Mouse (Mus musculus): ENCODE results near the gene Dmc1.

The Dmc1 gene

DNA sequence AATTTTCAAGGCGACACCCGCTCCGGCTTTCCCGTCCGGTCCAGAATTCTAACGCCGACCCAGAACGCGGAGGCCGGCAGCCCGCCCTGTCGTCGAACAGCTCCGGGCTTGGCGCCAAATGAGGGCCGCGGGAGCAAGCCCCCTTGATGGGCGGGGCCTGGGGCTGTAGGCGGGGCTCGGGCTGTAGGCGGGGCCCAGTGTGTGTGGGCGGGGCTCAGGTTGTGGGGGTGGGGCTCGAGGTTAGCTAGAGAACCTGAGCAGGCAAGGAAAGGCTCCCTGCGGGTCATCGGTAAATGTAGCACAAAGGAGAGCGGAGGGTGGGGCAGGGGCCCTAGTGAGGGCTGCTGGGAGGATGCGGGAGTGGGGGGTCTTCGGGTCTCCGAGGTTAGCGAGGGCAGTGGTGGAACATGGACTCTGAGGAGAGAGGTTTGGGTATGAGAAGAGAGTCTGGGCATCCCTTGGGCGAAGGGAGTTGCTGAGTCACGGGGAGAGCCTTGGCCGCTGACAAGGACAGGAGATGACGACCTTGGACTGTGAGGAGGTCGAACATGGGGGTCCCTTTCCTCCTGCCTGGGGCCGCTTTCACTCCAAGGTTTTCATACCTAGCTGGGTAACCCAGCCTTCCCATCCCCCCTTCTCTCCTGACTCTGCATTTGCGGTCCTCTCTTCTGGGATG is at the start of gene Dmc1:
Gene Dmc1 (minus strand): TSS at position 120 of the 676 bp plus-strand sequence.
- in situ Hi-C loops (cut with MboI, MseI): no loop called here

DNA sequence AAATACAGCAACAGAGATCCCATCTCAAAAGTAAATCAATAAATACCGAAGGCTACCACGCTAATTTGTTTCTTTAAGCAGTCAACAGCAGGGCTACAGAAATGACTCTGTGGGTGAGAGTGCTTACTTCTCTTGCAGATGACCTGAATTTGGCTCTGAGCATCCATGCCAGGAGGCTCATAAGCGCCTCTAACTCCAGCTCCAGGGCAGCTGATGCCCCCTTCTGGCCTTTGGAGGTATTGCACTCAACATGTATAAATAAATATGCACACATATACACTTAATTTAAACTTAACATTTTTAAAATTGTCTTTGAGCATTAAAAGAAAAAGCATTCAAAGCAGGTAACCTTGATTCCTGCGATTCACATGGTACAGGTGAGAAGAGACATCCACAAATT is 46.6 kb upstream of the Dmc1 start:
- in situ Hi-C loops (cut with MboI, MseI): no loop called here

DNA sequence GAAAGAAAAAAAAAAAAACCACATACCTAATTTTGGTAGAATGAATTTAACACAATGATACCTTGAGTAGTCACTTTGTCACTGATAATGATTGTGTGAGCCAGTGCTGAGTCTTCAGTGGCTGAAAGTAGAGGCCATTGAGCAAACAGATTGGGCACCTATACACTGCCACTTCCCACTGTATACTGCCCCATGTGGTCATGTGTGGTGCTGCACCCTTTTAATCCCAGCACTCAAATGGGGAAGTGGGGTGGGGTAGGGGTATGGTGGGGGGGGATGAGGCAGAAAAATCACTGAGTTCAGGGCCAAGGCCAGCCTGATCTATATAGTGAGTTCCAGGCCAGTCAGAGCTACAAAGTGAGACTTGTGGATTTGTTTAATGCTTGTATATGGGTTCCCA is 45.7 kb upstream of the Dmc1 start:
- in situ Hi-C loops (cut with MboI, MseI): no loop called here

DNA sequence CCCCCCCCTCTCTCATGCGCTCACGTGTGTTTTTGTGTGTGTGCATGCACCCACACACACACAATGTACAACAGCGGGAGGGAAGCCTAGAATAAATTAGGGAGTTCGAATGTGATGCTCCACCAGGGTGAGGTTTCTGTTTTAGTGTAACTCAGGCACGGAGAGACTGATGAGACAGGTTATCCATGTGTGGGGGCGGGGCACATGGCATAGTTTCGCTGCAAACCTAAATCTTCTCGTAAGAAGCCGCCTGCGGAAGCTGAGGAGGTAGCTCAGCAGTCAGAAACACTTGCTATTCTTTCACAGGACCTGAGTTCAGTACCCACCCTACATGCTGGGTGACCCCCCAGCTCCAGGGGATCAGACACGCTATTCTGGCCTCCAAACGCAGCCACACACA is 43.2 kb upstream of the Dmc1 start:
- in situ Hi-C loops (cut with MboI, MseI): no loop called here

DNA sequence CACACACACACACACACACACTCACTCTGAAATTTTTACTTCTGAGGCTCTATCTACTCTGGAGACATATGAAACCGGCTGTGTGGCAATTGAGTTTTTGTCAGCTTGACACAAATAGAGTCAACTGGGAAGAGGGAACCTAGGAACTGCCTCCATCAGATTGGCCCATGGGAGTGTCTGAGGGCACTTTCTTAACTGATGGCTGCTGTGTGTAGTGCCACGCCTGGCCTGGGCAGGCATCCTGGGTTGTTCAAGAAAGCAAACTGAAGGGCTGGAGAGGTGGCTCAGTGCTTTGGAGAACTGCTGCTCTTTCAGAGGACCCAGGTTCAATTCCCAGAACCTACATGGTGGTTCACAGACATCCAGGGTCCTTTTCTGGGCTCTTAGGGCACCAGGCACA is 40.6 kb upstream of the Dmc1 start:
- in situ Hi-C loops (cut with MboI, MseI): no loop called here

DNA sequence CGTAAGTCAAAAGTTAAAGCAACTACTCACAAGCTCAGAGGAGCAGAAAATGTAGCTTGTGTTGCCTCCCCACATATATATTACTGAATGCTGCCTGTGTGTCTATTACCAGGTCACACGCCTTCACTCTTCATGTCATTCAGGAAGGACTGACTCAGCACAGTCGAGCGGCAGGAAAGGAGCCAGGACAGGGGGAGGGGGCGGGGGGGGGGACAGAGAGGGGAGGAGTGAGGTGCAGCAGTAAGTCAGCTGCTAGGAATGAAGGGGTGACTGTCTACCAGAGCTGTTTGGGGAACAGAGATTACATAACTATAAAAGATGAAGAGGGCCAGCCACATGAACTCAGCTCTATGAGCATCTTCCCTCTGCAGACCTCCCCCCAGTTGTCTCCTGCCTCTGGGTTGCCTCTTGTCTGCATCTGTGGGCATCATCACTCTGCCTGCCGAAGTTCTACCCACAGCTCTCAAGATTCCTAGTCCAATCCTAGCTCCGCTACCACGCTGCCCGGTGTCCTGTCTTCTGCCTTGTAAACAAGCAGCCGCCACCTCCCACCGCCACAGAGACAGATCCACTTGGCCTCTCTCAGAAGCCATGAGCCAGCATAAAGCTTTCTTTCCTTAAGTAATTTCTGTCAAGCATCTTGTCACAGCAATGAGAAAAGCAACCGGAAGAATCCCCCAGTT is 36.4 kb upstream of the Dmc1 start:
- in situ Hi-C loops (cut with MboI, MseI): no loop called here

DNA sequence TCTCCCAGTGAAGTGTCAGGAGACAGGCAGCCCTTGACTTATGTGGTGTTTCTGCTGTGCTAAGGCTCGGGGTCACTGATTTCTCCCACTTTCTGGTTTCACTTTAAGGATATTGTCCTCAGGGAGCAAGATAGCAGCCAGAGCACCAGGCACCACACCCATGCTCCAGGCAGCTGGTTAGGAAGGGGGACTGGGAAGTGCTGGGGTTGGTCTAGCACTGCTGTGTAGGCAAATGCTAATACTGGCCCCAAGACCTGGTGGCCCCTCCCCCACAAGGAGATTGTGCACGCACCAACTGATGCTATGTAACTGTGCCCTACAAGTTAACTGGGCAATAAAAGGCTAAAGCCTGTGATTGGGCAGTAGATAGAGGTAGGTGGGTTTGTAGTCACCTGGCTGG is 25.6 kb upstream of the Dmc1 start:
- in situ Hi-C loops (cut with MboI, MseI): no loop called here

DNA sequence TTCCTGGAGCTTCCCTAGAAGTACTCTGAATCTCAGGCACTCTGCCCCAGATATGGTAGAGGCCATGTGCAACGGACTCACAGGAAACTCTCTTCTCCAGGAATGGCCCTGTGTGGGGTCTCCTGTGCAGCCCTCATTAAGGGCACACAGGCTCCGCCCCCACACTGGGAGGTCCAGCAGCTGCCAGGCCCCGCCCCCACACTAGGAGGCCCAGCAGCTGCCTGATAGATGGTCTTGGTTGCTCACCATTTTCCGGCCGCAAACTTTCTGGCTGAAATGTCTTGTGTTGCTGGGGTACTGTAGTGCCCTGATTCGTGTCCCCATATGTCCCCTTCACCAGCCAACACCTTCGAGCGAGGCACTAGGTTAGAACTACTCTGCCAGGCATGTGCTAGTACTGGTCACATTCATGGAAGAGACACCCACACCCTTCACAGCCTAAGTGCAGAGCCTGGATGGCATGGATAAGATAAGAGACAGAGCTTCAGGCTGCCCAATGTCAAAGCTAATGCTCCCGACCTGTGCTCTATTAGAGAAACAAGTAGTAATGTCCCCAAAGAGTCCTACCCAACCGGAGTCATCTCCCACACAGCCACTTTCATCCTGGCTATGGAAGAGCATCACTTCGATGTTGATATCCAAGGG is 15.0 kb upstream of the Dmc1 start:
- in situ Hi-C loops (cut with MboI, MseI): no loop called here

DNA sequence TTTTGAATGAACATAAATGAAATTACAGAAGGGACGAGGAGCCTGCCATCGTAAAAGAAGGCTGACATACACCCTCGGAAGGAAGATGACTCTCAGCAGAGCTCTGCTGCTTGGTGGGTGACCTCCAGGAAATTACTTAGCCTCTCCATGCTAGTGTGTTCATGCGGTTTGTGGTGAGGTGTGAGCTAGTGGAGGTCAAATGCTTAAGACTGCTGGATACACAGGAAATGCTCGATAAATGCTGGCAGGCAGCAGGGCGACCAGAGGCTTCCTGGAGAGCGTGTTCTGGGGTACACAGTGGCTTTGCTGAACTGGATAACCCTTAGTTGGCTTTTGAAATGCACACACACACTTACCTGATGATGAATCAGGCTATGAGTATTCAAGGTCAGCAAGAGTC is 13.5 kb upstream of the Dmc1 start:
- in situ Hi-C loops (cut with MboI, MseI): no loop called here

DNA sequence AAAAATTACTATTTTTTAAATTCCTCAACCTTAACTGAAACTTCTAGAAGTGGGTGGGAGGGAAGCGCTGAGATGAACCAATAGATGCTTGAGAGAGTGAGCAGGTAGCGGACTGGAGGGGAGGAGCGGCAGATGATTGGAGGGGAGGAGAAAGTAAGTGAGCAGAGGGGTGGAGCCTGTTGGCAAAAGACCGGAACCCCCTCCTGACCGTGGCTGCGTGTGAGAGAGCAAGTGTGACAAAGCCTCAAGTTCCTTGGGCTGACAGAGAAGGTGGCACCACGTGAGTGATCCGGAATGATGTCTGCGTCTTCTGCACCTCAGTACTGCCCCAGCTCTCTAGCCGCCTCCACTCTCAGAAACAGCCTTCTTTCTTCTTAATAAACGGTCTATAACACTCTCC is 12.2 kb upstream of the Dmc1 start:
- in situ Hi-C loops (cut with MboI, MseI): no loop called here

DNA sequence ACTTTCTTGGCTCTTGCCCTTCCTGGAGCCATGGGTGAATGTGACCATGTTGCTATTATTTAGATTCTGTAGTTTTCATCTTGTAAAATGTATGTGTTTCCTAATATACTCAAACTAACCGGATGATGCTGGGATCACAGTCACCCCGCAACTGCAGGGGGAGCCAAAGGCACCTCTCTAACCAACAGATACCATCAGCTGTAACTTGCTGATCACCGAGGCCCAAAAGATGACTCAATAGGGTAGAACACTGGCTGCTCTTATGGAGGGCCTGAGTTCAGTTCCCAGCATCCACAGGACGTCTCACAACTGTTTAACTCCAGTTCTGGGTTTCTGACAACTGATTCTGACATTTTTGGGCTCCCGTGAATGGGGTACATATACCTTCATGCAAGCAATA is 11.8 kb upstream of the Dmc1 start:
- in situ Hi-C loops (cut with MboI, MseI): no loop called here

DNA sequence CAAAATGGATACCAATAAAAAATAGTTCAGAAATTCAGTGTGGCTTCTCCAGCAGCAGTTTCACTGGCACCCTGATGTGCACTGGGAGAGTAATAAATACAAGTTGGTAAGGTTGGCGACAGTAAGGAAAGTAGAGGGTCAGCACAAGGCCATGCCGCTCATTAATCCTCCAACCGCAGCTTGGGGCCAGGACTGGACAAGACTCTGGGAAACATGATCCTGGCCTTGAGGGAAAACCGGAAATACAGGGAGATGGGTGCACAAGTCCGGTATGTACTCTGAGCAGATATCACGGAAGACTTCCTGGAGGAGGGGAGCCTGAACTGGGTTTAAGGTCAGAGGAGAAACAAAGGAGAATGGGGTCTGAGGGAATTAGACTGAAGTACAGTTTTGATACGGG is 10.6 kb upstream of the Dmc1 start:
- in situ Hi-C loops (cut with MboI, MseI): no loop called here

DNA sequence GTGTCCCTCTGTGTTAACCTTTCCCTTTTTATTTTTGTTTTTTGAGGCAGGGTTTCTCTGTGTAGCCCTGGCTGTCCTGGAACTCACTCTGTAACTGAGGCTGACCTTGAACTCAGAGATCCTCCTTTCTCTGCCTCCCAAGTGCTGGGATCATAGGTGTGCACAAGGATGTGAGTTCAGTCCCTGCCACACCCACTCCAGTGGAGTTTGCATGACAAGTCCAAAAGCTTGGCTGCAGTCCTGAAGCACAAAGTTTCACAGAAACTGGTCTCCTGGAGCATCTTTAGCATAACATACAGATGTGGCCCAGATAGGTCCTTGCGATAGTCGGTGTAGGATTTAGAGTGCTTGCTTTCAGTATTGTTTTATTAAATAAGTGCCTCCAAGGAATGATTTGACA is 4.3 kb upstream of the Dmc1 start:
- in situ Hi-C loops (cut with MboI, MseI): no loop called here

DNA sequence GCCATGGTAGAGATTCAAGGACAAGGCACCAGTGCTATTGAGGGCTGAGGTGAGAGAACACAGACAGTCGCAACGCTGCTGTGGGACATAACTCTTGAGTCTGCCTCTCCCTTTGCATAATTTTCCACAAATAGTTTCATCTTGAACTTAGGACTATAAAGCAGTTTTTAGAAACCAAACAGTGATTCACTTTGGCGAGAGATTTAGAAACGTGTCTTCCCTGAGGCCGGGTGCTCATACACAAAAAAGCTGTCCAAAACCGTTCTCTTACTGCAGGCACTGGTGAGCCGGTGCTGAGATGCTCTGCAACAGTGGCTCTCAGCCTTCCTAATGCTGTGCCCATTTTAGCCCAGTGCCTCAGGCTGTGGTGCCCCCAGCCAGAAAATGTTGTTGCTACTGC is 3.3 kb upstream of the Dmc1 start:
- in situ Hi-C loops (cut with MboI, MseI): no loop called here

DNA sequence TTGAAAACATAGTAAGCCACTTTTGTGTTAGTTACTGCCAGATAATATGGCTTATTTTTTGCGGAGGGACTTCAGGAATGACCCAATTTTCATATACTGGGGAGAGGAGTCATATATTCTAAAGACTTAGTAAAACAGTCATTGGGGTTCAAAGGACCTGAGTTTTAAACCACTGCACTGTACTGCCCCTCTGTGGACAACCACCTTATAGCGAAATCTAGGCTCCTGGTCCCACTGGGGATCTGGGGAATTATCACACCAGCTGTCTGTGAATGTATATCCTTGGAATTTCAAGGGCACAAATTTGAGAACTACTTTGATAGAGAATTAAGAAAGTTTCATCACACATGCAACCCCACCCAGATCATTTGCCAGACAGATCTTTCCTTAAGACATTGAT is 2.8 kb upstream of the Dmc1 start:
- in situ Hi-C loops (cut with MboI, MseI): no loop called here

DNA sequence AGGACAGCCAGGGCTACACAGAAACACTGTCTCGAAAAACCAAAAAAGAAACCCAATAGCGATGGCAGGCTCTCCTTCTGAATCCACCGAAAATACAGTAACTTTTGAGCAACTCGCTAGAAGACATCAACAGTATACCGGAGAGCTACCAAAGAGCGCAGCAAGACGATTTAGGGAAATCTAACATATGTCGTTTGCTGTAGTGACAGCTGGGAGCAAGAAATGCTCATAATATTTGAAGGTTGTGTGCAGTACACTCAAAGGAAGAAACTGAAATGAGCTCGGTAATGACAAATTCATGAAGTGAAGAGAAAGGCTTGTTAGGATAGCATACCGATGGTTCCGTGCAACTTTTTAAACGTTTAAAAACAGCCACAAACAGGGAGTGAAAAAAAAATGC is 1.3 kb upstream of the Dmc1 start:
- in situ Hi-C loops (cut with MboI, MseI): no loop called here

DNA sequence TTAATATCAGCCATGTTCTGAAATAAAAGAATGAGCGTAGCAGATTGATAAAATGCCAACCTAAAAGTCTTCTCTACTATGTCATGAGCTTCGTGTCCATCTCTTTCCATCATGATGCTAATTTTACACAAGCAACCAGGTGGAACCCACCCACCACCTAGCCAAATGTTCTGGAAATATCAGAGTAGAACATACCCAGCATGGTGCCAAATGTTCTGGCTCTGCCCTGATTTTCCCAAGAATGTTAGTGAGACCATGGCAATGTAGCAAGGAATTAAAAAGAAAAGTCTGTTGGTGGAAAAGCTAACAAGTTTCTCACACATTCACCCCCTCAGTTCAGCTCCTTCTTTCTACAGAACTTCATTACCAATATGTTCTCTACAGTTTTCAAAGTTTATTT is 4.7 kb downstream of the Dmc1 start:
- in situ Hi-C loops (cut with MboI, MseI): no loop called here

DNA sequence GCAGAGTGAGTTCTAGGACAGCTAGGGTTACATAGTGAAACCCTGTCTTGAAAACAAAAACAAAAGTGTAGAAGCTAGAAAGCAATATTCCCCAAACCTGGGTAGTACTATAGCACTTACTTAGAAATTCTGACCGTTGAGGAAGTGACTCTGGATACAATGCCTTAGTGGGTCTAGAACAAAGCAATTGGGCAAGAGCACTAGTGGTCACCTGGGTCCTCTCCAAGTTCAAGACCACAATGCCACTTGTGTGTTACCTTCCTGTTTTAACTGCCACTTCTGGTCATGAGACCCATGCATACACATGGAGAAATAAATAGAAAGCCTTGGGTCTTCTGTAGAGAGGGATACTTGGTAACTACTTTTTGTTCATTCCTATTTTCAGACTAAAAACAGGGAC is 6.2 kb downstream of the Dmc1 start:
- in situ Hi-C loops (cut with MboI, MseI): no loop called here

DNA sequence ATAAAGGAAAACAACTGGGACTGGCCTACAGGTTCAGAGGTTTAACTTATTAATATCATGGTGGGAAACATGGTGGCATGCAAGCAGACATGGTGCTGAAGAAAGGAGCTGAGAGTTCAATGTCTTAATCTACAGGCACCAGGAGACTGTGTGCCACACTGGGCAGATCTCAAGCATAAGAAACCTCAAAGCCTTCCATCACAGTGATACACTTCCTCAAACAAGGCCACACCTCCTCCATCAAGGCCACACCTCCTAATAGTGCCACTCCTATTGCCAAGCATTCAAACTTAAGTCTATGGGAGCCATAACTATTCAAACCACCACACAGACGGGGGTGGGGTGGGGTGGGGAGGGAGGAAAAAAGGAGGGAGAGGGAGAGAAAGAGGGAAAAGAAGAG is 23.3 kb downstream of the Dmc1 start:
- in situ Hi-C loops (cut with MboI, MseI): no loop called here

DNA sequence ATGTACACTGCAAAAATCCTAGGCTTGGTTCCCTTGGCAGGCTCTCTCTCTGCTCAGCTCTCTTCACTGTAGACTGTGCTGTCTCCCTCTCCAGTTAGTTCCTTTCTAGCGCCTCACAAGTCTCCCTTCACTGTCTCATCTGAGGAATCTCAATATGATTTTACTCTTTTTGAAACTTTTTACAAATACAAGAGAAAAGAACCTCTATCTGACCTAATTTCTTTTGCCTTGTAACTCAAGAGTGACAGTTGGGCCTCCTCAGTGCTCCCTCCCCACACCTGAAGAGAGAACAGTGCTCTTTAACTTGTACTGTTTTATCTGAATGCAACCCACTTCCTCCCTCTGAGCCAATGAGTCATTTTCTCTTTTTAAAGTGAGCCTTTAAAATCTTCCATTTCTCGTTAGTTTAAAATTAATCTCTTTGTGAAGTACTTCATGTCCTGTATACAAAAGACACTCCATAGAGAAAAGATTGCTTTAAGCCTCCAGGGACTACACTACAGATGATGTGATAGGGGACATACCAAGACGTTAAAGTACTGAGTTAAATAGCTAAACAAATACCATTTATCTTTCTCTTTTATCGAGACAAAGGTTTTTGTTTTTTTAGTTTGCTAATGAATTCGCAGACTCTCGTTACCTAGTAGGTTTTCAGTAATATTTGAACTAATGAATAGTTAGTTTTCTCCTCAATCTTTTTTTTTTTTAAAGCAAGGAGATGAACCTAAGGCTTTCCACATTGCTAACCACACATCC is 27.1 kb downstream of the Dmc1 start:
- in situ Hi-C loops (cut with MboI, MseI): loop anchor here (10.0 kb wide), 1 partner anchor 1087 kb away; no protein-coding TSS in a partner anchor

DNA sequence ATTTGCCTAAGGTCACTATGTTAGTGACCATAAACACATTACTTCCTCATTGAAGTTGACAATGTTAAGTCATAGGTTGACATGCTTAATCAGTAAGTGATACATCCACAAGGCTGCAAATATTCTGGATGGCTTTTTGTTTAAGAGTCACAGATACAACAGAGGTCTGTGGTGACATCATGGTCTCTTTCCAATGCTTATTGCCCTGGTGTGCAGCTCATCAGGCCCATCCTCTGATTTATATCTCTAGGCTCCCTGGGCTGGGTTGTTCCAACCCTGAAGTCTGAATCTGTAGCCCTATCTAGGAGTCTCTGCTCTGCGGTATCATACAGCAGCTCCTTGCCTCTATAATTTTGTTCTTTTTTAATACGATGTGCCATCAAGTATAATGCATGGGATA is 28.0 kb downstream of the Dmc1 start:
- in situ Hi-C loops (cut with MboI, MseI): loop anchor here (10.0 kb wide), 1 partner anchor 1088 kb away; no protein-coding TSS in a partner anchor

DNA sequence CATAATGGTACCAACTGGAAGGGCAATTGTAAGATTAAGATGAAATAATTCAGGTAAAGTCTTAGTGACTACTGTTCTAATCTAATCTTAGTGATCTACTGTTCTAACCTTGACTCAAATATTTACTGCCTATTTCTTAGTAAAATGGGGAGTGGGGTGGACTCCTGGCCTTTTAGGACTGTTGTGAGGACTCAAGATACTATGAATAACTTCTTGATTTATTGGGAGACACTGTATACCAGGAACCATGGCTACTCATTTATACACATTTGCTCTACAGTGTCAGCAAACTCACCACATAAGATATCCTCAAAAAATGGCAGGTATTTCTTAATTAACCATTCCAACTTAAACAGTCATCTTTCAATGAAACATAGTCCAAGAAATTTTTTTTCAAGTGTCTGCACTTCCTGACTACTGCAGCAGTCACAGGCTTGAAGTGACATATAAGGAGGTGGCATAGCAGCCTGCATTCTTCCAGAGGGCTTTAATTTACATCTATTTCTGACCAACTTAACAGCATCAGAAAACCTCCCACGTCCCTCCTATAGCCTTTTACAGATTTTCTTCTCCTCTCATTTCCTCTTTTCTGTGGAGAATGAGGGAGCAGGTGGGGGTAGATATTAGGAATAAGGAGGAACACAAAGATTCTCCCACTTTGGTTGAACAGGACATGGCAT is 29.2 kb downstream of the Dmc1 start:
- in situ Hi-C loops (cut with MboI, MseI): loop anchor here (10.0 kb wide), 1 partner anchor 1089 kb away; no protein-coding TSS in a partner anchor
